Mouse (Mus musculus): ENCODE data around the gene Tnni1. TPM values are rescaled to one million over a fixed set of nuclear protein-coding genes. Genes with fewer than 3 reads are reported as not detected.

The Tnni1 gene
- polyA plus RNA-seq, 1 experiment from 2014 or later, result 1.3 TPM

DNA sequence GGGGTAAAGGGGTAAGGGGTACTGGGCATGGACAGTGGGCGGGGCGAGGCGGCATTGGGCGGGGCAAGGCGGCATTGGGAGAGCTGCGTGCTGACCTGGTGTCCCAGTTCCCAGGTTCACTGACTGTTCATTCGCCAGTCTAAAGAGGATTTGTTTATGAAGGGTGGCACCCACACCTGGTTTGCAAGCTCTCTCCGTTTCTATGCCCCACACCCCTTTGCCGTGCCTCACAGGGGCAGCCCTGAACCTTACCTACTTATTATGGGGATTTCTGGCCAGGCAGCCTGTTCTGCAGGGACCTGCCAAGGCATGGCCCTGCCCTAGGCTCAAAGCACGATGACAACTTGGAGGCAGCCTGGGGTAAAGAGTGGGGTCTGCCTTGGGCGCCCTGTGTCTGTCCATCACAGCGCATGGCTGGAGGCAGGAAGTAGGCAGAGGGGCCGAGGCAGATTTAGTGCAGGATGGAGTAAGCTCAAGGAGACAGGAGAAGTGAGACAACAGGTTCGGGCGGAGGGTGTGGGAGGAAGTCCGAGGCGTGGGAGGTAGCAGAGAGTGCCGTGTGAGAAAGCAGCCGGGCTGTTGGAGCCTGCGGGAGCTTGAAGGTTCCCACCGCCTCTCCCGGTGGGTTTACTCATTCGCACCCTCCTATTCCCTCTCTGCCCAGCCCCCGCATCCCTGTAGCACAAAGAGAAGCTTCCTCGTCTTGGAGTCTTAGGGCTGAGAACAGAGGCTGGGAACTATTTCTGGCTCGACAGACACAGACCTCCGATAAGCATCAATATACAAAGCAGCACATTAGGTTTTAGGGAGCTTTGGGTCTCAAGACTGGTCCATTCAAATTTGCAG lies 14.4 kb downstream of the Tnni1 start:
- 16% methylated on average over 27 of the region's 27 CpGs for WGBS

DNA sequence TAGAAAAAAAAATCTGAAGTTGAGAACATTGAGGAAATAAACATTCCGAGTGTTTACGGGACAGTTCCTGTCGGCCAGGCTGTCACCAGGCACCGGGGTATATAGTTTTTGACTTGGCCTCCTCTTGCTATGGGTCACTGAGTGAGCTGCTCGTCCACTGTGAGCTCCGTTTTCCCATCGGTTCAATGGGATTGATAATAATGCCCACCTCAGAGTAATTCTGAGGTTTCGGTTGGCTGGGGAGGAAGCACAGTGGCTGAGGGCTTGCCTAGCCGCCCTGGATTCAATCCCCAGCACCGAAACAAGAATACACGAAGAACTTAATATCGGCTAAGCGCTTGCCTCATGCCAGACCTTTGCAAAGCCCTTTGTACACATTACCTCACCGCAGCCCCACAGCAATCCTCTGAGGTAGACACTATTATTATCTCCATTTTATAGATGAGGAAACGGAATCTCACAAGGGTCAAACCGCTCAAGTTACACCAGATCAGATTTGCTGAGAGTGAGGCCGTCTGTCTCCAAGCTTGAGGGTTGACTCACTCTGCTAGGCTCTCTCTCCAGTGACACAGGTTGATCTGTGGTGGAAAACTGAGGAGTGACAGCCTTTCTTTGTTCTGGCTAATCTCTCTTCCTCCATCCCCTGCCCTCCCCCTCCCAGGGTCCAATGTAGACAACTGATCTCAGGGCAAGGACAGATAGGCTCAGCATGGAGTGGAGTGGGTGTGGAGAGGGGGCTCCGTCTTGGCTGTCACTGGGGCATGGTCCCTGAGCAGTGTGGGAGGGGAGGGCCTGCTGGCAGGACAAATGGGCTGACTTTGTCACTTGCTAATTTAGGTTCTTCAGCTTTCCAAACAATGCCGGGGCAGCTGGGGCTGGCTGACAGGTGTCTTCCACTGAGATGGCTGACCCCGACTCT lies 15.2 kb downstream of the Tnni1 start:
- H3K9me3 ChIP-seq, result no peaks in the 10 kb centered on the region
- no peak overlapping the region for H3K27ac ChIP-seq (replicated peaks)
- H3K4me1 ChIP-seq, result peaks cover 8% of the 10 kb centered on the region
- no peaks in the 10 kb centered on the region for H3K36me3 ChIP-seq
- no peak overlapping the region for H3K4me3 ChIP-seq
- no peak overlapping the region for H3K9ac ChIP-seq (replicated peaks)
- WGBS, result 51% methylated on average over 20 of the region's 20 CpGs
- ATAC-seq (replicated peaks), result no peak
- H3K27me3 ChIP-seq, result 0 out of 2 replicates have a peak, but pooled peaks cover 5% of the 10 kb centered on the region
- H3K4me2 ChIP-seq (replicated peaks), result peak overlapping the region; percentile 42

More for the DNA sequence above, 14.4 kb downstream of the Tnni1 start:
- Histone ChIP-seq H3K36me3 (no peaks in the 10 kb centered on the region), H3K9me3 (no peaks in the 10 kb centered on the region), H3K4me2 (replicated peaks) (peak overlapping the region; percentile 42), H3K4me3 (peak overlapping the region; percentile 26), H3K9ac (replicated peaks) (peak overlapping the region; percentile 13), H3K27me3 (0 out of 2 replicates have a peak, but pooled peaks cover 5% of the 10 kb centered on the region), H3K27ac (replicated peaks) (no peak overlapping the region), H3K4me1 (peaks cover 8% of the 10 kb centered on the region)
- peak; percentile 14; the same call in 1 of the 2 replicates for ATAC-seq (replicated peaks)

DNA sequence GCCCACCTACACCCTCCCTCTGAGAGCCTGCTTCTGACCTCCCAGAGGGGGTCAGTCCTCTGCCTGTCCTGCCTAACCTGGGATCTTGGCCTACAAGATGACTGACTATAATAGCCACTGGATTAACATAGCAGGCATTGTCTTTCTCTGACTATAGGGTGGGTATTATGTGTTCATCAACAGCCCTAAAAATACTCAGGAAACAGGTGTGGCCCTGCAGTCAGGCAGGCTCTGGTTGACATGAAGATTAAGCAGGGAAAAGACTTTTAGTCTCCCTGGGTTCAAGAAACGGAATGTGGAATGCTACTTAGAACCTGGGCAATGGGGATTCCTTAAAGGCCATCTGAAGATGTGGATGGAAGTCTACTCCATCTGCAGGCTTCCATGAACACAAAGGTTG lies 19.3 kb downstream of the Tnni1 start:
- H3K4me2 ChIP-seq (replicated peaks), result no peak overlapping the region
- peaks cover 10% of the 10 kb centered on the region for H3K4me1 ChIP-seq
- no peak overlapping the region for H3K4me3 ChIP-seq
- no peak overlapping the region for H3K27ac ChIP-seq (replicated peaks)
- no peaks in the 10 kb centered on the region for H3K9me3 ChIP-seq
- ATAC-seq (replicated peaks), result no peak
- H3K27me3 ChIP-seq, result 0 out of 2 replicates have a peak, but pooled peaks cover 4% of the 10 kb centered on the region
- H3K9ac ChIP-seq (replicated peaks), result no peak overlapping the region
- 83% methylated on average over 1 of the region's 1 CpGs for WGBS
- H3K36me3 ChIP-seq, result no peaks in the 10 kb centered on the region

DNA sequence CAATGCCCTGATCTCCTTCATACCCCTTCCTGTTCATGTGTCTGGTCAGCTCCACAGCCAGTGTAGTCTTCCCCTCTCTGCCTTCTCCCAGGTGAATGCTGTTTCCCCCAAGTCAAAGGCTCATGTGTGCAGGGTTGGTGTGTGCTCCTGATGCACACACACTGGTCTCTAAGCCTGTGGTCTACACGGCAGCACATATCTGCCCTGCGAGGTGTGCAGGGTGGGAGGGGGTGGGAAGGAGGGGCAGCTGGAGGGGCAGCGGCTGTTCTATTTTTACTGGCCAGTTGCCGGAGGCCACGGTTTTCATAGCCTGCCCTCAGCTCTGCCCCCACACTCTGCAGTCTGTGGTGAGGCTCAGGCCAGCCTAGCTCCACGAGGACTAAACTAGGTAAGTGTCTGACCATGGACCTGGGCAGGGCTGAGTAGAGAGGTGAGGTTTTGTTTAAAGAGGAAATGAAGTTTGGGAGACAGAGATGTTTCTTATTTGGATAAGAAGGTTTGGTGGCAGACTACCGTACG lies 19.9 kb downstream of the Tnni1 start:
- Histone ChIP-seq H3K36me3 (no peaks in the 10 kb centered on the region), H3K27me3 (no peaks in the 10 kb centered on the region), H3K4me2 (replicated peaks) (no peak overlapping the region), H3K4me3 (no peak overlapping the region), H3K4me1 (peaks cover 5% of the 10 kb centered on the region; the same call in 1 of the 2 replicates), H3K27ac (replicated peaks) (no peak overlapping the region), H3K9ac (replicated peaks) (no peak overlapping the region), H3K9me3 (no peaks in the 10 kb centered on the region)
- no peak for ATAC-seq (replicated peaks)
- 75% methylated on average over 8 of the region's 8 CpGs for WGBS

DNA sequence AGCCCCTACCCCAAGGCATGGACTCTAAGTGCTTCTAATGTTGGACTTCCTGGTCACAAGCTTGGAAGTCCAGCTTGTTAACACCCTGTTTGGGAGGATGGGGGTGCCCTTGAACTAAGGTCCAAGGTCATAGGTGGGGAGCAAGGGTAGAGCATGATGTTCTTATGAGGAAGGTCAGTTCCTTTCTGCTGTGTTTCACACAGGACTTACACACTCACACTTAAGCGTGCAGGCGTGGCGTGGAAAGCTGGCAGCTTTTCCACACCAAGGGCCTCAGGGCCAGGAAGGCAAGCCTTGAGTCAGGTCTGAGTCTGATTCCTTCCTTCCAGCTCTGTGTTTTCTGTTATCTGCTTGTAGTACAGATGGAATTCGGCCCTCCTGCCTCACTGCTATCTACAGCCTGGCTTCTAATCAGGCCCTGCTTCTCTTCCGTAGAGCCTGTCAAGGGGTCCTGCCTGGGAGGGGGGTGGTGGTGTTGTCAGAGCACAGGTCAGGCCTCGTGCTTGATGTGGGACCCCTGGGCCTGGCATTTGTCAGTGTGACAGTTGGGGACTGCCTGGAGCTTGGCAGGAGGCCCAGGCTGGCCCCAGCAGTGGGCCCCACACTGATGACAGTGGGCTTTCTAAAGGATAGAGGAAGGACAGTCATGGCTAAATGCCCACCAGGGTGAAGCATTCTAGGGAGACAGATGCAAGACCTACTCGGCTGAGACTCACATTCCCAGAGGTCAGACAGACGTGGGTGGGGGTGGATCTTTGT lies 21.1 kb downstream of the Tnni1 start:
- Histone ChIP-seq H3K4me2 (replicated peaks) (no peak overlapping the region), H3K4me1 (peaks cover 5% of the 10 kb centered on the region; the same call in 1 of the 2 replicates), H3K27me3 (no peaks in the 10 kb centered on the region), H3K9me3 (no peaks in the 10 kb centered on the region), H3K4me3 (no peak overlapping the region), H3K27ac (replicated peaks) (no peak overlapping the region), H3K36me3 (no peaks in the 10 kb centered on the region), H3K9ac (replicated peaks) (no peak overlapping the region)
- ATAC-seq (replicated peaks), result no peak
- 45% methylated on average over 8 of the region's 8 CpGs for WGBS

DNA sequence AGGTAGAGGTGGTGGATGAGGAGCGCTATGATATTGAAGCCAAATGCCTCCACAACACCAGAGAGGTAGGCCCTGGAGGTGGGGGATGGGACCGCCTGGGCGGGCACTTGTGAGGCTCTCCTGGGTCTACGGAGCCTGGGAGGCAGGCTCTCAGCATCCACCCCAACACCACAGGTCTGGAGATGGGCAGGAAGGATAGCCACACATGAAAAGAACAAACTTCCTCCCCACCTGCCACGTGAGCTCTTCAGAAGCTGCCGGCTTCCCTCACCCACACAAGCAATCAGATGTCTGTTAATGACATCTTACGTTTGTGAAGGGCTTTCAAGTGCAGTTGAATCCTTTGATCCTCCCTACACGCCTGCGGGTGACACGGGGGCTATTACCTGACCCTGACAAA lies 28.3 kb downstream of the Tnni1 start:
- H3K4me2 ChIP-seq (replicated peaks), result no peak overlapping the region
- H3K4me1 ChIP-seq, result no peaks in the 10 kb centered on the region
- no peak overlapping the region for H3K9ac ChIP-seq (replicated peaks)
- H3K4me3 ChIP-seq, result no peak overlapping the region
- H3K9me3 ChIP-seq, result no peaks in the 10 kb centered on the region
- WGBS, result 64% methylated on average over 10 of the region's 10 CpGs
- H3K36me3 ChIP-seq, result no peaks in the 10 kb centered on the region
- no peaks in the 10 kb centered on the region for H3K27me3 ChIP-seq
- no peak overlapping the region for H3K27ac ChIP-seq (replicated peaks)
- ATAC-seq (replicated peaks), result no peak

DNA sequence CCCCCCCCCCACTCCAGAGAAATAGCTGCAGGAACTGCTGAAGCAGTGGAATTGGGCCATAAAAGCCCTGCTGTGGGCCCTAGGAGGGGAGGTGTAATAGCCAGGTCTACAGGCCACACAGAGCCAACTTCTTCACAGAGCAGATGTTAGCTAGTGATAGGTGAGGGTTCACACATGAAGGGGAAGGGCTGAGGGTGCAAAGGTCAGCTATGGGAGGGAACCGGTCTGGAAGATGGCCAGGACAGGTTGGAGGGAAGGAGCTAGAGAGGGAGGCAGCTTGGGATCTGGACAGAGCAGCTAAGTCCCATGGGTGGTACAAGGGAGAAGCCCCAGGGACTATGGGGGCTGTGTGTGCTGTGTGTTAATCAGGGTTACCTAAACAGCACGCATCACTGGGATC lies 30.9 kb downstream of the Tnni1 start:
- H3K27me3 ChIP-seq, result no peaks in the 10 kb centered on the region
- peaks cover 7% of the 10 kb centered on the region for H3K4me1 ChIP-seq
- ATAC-seq (replicated peaks), result no peak
- 92% methylated on average over 2 of the region's 2 CpGs for WGBS
- H3K9me3 ChIP-seq, result no peaks in the 10 kb centered on the region
- no peak overlapping the region for H3K4me2 ChIP-seq (replicated peaks)
- no peak overlapping the region for H3K27ac ChIP-seq (replicated peaks)
- H3K36me3 ChIP-seq, result no peaks in the 10 kb centered on the region
- no peak overlapping the region for H3K4me3 ChIP-seq
- no peak overlapping the region for H3K9ac ChIP-seq (replicated peaks)

DNA sequence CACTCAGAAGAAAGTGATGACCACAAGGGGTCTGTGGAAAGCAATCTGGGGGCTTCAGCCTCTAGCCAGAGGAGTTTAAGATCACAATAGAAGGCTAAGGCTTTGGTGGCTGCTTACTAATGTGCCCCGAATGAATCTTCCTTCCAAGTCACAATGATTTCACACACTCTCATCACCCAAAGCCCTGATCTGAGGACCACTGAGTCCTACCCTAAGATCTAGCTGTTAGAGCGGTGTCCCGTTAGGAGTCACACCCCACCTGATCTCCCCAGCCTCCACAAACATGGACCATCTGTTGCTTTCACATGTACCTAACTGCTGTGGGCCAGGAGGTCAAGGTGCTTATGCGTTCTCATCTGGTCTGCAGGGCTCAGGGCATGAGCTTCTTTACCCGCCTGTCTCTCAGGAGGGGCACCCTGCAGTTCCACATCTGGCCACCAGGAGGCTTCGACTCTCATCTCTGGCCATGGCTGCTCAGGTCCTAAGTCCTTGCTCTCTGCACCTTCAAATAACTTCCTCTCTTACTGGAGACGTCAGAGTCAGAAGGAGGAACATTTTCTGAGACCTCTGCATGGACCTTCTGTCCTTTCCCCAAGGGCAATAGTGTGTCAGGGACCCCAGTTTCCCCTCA lies 31.9 kb downstream of the Tnni1 start:
- no peak overlapping the region for H3K9ac ChIP-seq (replicated peaks)
- ATAC-seq (replicated peaks), result peak; percentile 66; the same call in 1 of the 2 replicates
- 39% methylated on average over 7 of the region's 7 CpGs for whole genome bisulfite sequencing

DNA sequence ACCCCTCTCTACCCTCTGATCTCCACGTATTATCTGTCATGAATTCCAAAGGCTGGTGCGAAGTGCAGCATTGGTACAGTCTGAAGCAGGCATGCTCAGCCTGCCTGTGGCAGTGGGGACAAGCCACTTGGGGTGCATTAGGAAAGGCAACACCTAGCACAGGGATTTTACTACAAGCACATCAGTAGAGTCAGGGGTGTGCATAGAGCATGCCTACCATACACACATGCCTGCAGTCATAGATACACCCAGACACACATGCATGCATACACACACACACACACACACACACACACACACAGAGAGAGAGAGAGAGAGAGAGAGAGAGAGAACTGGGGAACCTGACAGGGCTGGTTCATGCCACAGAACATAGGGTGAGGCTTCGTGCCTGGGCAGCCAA lies 33.0 kb downstream of the Tnni1 start:
- Histone ChIP-seq H3K4me2 (replicated peaks) (no peak overlapping the region), H3K9me3 (no peaks in the 10 kb centered on the region), H3K36me3 (no peaks in the 10 kb centered on the region), H3K27me3 (peaks cover 14% of the 10 kb centered on the region), H3K4me3 (no peak overlapping the region), H3K9ac (replicated peaks) (no peak overlapping the region), H3K4me1 (peaks cover 7% of the 10 kb centered on the region), H3K27ac (replicated peaks) (no peak overlapping the region)
- WGBS, result 74% methylated on average over 3 of the region's 3 CpGs
- no peak for ATAC-seq (replicated peaks)

More for the DNA sequence above, 31.9 kb downstream of the Tnni1 start:
- H3K36me3 ChIP-seq, result no peaks in the 10 kb centered on the region
- no peaks in the 10 kb centered on the region for H3K9me3 ChIP-seq
- peaks cover 3% of the 10 kb centered on the region; the same call in 1 of the 2 replicates for H3K27me3 ChIP-seq
- H3K27ac ChIP-seq (replicated peaks), result no peak overlapping the region
- no peak overlapping the region for H3K4me2 ChIP-seq (replicated peaks)
- H3K4me1 ChIP-seq, result peaks cover 7% of the 10 kb centered on the region
- no peak overlapping the region for H3K4me3 ChIP-seq

DNA sequence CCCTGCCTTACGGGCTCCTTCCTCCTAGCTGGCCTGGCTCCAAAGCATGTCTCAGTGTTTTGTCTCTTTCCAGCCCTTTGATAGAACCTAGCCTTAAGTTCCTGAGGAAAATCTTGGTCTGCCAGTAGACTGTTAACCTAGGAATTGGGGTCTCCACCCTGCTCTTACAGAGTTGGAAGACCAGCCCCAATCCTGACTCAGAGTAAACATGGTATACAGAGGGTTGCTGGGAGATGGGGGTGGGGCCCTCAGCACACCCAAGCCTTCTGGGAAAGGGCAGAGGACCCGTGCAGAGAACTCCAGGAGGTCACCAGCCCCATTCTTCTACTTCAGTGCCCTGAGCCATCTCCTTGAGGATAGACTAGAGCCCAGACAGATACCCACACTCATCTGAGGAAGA lies 33.4 kb downstream of the Tnni1 start:
- H3K4me1 ChIP-seq, result peaks cover 7% of the 10 kb centered on the region
- ATAC-seq (replicated peaks), result no peak
- no peak overlapping the region for H3K4me2 ChIP-seq (replicated peaks)
- H3K4me3 ChIP-seq, result no peak overlapping the region
- H3K27ac ChIP-seq (replicated peaks), result no peak overlapping the region
- no peaks in the 10 kb centered on the region for H3K9me3 ChIP-seq
- WGBS, result 20% methylated on average over 2 of the region's 2 CpGs
- H3K36me3 ChIP-seq, result no peaks in the 10 kb centered on the region
- peaks cover 18% of the 10 kb centered on the region for H3K27me3 ChIP-seq
- no peak overlapping the region for H3K9ac ChIP-seq (replicated peaks)

DNA sequence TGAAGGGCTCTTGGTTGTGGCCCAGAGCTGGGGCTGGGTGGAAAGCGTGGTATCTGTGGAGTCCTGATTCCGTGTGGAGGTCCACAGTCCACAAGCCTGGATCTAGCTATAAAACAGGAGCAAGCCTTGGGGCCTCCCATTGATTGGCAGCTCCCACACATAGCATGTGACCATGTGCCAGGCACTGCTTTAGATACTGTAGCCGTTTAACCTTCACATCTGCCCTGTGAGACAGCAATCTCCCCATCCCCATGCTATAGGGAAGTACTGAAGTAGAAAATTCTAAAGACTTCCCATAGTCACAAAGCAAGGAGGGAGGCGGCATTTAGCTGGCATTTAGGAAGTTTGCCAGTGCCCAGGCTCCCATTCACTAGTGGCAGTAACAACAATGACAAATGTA lies 33.8 kb downstream of the Tnni1 start:
- Histone ChIP-seq H3K4me1 (peaks cover 7% of the 10 kb centered on the region), H3K4me2 (replicated peaks) (no peak overlapping the region), H3K27ac (replicated peaks) (no peak overlapping the region), H3K9ac (replicated peaks) (no peak overlapping the region), H3K9me3 (no peaks in the 10 kb centered on the region), H3K27me3 (peaks cover 23% of the 10 kb centered on the region), H3K4me3 (no peak overlapping the region), H3K36me3 (no peaks in the 10 kb centered on the region)
- ATAC-seq (replicated peaks), result no peak
- 48% methylated on average over 4 of the region's 4 CpGs for WGBS
